Mouse (Mus musculus) cortical plate, adult 2 months (tissue): ENCODE measurements around the gene Camk2n2. TPM values are rescaled to one million over a fixed set of nuclear protein-coding genes. Genes with fewer than 3 reads are reported as not detected.
A peak's percentile ranks its signal among the peaks of the same experiment; 100 is the strongest.

ENCODE experiments used
- H3K27ac ChIP-seq: fragments of 200-500 bp; 2 replicates; pipeline ENCODE4 v1.5.1; 2012; ENCODE audit warnings: low read length, control low read depth, inconsistent platforms; ENCODE audit not compliant: insufficient read depth
- H3K4me1 ChIP-seq: fragments of 200-500 bp; 2 replicates; pipeline ENCODE4 v1.6.1; 2011; ENCODE audit warnings: low read length; ENCODE audit not compliant: control insufficient read depth, insufficient read depth
- H3K4me3 ChIP-seq: fragments of 200-500 bp; 2 replicates; pipeline ENCODE4 v1.5.1; 2011; ENCODE audit warnings: mild to moderate bottlenecking, low read length, control low read depth; ENCODE audit not compliant: insufficient read depth
- CTCF ChIP-seq: fragments of 200-500 bp; IDR thresholded peaks from 2 replicates; pipeline ENCODE4 v1.5.1; 2011; ENCODE audit warnings: mild to moderate bottlenecking, control low read depth, low read length; ENCODE audit not compliant: insufficient read depth; ENCODE audit errors: extremely low read depth
- POLR2A ChIP-seq: fragments of 200-500 bp; IDR thresholded peaks from 2 replicates; pipeline ENCODE4 v1.6.1; 2011; ENCODE audit warnings: mild to moderate bottlenecking, low read length, control low read depth; ENCODE audit not compliant: insufficient read depth; ENCODE audit errors: extremely low read depth
- polyA plus RNA-seq: library from polyadenylated mRNA; depleted of rRNA; stranded (reverse); fragments of >200 nt; gene quantifications from 2 replicates; pipeline ENCODE4 v1.2.3, GENCODE M21; 2012

Camk2n2 gene
- polyA plus RNA-seq, 1 experiment, result 191 TPM

DNA sequence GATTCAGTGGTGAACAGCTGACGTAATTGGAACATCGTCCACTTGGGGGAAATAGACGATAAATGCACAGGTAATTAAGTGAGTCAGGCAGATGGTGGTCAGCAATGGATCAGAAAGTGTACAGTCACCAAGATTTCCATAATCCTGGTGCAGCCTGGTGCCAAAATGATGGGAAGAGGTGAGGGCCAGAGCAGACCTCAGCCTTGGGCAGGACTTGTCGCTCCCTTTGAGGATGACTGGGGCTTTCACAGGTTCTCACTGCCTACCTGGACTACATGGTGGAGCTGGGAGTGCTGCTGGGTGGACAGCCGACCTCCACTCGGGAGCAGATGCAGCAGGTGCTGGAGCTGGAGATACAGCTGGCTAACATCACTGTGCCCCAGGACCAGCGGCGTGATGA is 16.3 kb upstream of the Camk2n2 start:
- no peak overlapping the region for H3K4me3 ChIP-seq
- H3K4me1 ChIP-seq, result no peaks in the 10 kb centered on the region; the same call in 1 of the 2 replicates
- H3K27ac ChIP-seq, result no peak overlapping the region
- TF ChIP-seq CTCF, result no peak

DNA sequence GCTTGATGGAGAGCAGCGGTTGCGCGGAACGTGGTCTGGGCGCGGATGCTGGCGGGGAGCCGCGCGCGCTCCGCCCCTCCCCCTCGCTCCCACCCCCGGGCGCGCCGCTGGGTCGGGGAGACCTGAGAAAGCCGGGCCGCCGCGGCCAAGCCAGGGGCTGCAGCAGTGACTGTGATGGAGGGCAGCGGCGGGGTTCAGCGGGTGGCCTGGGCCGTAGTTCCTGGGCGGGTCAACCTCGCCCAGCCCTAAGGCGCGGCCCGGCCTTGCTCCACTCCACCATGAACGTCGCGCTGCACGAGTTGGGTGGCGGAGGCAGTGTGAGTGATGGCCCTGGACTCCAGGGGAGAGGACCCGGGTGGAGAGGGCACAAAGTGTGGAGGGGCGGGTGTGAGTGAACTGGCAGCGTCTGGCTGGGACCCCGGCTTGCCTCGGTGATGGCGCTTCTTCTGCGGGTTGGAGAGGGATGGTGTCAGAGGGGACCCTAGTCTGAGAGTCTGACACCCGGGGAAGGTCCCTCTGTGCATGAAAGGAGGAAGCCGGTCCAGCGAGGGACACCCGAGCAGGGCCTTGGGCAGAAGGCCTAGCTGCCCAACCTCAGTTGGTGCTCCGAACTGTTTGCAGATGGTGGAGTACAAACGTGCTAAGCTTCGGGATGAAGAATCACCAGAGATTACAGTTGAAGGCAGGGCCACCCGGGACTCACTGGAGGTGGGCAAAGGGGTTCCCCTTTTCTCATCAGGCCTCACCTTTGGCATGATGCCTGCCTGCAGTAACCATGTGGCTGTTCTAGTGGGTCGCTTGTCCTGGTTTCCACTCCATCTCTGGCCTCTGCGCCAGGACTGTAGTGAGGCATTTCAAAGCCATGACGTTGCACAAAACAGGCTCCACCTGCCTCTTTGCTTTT is 8.9 kb upstream of the Camk2n2 start, which contains the start of gene Ece2:
TSS of gene Ece2 (plus strand) at position 98 of the 904 bp plus-strand sequence.
- peak within 1 kb of the TSS; percentile 64 for H3K4me3 ChIP-seq
- H3K4me1 ChIP-seq, result peaks cover 1% of the 10 kb centered on the region; the same call in 1 of the 2 replicates
- H3K27ac ChIP-seq, result peak within 1 kb of the TSS; percentile 42; the same call in 1 of the 2 replicates
- TF ChIP-seq POLR2A (no peak), CTCF (no peak)

DNA sequence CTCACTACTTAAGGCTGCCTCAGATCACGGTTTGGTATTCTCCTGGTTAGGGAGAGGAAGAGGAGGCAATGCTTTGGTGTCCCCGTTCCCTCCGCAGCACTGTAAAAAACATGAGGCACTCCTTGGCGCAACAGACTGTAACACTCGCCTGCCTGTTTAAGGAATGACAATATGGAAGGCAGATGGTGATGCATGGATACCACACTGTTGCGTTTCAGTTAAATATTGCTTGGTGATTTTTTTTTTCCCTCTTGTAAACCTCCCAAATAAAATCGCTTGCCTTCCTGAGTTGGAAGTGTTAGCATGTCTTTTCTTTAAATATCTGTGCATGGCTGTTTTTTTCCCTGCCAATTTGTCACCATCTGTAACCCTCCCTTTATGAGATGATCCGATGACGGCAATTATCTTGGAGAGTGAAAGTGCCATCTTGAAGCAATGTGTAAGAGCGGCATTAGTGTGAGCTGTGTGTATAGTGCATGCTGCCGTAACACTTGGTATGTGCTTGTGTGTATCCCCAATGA is 7.8 kb upstream of the Camk2n2 start:
- Histone ChIP-seq H3K4me3 (peak overlapping the region; percentile 64; the same call in 1 of the 2 replicates), H3K4me1 (peaks cover 1% of the 10 kb centered on the region; the same call in 1 of the 2 replicates), H3K27ac (no peak overlapping the region)
- TF ChIP-seq POLR2A, result no peak
- no peak for TF ChIP-seq CTCF

DNA sequence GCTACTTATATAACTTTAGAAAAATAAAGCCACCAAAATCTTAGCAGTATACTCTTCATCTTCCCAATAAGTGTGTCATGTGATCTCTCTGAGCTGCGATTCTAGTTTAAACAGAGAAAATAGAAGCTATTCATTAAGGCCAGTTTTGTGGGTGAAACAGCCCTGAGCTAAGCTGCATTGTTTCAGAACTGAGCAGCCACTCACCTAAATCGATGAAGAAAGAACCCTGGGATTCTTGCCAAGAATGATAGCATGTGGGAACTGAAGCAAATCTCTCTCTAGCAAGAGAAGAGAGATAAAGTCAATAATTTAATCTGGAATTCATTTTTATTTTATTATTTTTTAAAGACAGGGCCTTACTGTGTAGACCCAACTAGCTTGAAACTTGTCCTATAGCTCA is 2.1 kb upstream of the Camk2n2 start:
- Histone ChIP-seq H3K4me1 (no peaks in the 10 kb centered on the region), H3K4me3 (no peak overlapping the region), H3K27ac (no peak overlapping the region)
- no peak for TF ChIP-seq CTCF
- no peak for TF ChIP-seq POLR2A

DNA sequence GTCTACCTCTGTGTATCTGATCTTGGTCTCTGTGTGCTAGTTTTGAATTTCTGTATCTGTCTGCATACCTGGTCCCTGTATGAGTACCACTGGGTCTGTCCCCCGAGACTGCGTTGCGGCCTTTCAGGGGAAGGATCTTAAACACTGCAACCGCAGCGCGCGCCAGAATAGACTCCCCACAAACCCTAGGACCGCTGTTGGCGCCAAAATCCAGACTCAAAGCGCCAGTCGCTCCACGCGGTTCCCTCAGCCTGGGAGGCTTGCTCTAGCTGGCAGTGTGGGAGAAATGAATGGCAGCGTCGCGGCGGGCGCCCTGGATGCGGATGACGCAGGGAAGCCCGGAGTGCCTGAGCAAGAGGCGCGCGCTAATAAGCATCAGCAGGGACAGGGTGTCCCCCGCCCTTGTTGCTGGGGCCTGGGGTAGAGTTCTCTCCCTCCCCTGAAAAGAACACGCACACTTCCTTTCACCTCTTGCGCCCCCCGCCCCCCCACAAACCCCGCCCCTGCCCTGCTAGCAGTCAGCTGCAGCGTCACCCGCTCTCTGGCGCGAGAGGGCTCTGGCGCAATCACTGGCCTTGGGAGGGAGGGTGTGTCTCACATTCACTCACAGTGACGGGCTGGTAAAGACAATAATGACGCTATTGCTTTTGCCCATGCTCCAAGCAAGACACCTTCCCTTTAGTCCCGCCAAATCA is 1.1 kb upstream of the Camk2n2 start:
- H3K27ac ChIP-seq, result no peak overlapping the region
- no peaks in the 10 kb centered on the region for H3K4me1 ChIP-seq
- H3K4me3 ChIP-seq, result peak overlapping the region; percentile 69
- TF ChIP-seq POLR2A, result no peak
- no peak for TF ChIP-seq CTCF

DNA sequence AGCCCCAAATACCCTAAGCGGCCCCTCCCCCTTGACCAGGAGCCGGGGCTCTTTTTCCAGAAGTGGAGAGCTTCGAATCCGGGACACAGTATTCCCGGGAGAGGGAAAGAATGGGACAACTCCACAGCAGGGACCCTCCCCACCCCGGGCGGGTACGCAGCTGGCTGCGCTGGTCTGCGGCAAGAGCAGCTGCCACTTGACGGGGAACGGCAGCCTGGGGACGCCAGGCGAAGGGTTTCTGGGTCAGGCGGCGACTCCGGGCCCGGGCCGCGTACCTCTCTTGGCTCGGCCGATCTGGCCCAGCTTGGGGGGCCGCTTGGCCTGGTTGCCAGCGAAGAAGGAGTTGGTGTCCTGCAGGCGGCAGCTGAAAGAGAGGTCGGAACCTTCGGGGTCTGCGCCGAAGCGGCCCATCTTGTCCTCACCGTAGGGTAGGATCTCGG is 316 bp downstream of the Camk2n2 start:
- TF ChIP-seq POLR2A (no peak), CTCF (no peak)
- Histone ChIP-seq H3K4me1 (no peaks in the 10 kb centered on the region), H3K27ac (peak overlapping the region; percentile 58), H3K4me3 (peak overlapping the region; percentile 69)

DNA sequence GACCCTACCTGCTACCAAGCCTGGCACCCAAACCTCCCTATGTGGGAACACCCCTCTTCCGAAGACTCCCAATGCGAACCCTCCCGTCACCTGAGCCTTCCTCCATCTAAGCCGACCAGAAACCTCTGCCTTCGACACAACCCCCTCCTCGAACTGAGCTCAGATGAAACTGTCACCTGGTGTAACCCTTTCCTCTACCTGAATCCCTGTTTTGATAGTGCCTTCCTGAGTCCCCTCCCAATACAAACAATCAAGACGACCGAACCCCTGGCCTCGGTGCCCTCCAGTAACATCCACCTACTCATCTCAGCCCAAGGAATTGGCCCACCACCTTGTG is 720 bp downstream of the Camk2n2 start:
- H3K4me1 ChIP-seq, result no peaks in the 10 kb centered on the region
- TF ChIP-seq POLR2A, result no peak
- no peak for TF ChIP-seq CTCF
- H3K27ac ChIP-seq, result no peak overlapping the region

DNA sequence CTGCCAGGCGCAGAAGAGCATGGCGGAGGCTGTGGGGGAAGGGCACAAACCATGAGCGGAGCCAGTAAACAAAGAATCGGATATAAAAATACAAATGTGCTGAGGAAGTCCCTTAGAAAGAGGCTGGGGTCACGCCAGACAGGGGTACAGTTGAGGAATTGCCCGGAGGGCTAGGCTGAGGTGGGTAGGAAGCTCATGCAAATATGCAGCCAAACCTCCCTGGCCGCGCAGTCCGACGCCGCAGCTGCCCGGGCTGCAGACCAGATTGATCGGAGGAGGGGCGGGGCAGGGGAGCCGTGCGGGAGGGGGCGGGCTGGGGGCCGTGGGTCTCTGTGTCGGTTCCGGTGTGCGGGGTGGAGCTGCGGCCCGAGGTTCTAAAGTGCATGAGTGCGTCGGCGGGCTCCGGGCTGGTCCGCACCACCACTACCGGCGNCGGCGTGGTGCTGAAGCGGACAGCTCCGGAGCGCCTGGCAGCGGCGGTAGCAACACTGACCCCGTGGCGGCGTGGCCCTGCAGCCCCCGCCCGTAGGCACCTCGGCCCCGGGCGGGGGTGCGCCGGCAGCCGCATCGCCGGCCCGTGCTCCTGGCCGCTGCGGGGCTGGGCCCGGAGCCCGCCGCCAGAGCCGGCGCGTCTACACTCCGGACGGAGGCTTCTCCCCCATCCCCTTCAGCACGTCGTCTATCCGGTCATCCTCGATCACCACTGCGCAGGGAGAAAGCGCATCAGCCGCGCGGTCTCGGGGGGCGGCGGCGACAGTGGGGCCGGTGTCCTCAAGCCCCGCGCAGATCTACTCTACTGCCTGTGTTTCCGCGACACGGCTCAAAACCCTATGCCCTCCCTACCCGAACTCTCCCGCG is 1.3 kb downstream of the Camk2n2 start:
- no peaks in the 10 kb centered on the region for H3K4me1 ChIP-seq
- TF ChIP-seq POLR2A, result no peak
- TF ChIP-seq CTCF, result no peak
- H3K27ac ChIP-seq, result no peak overlapping the region
- H3K4me3 ChIP-seq, result peak overlapping the region; percentile 69

More for the DNA sequence above, 720 bp downstream of the Camk2n2 start:
- peak overlapping the region; percentile 69 for H3K4me3 ChIP-seq

DNA sequence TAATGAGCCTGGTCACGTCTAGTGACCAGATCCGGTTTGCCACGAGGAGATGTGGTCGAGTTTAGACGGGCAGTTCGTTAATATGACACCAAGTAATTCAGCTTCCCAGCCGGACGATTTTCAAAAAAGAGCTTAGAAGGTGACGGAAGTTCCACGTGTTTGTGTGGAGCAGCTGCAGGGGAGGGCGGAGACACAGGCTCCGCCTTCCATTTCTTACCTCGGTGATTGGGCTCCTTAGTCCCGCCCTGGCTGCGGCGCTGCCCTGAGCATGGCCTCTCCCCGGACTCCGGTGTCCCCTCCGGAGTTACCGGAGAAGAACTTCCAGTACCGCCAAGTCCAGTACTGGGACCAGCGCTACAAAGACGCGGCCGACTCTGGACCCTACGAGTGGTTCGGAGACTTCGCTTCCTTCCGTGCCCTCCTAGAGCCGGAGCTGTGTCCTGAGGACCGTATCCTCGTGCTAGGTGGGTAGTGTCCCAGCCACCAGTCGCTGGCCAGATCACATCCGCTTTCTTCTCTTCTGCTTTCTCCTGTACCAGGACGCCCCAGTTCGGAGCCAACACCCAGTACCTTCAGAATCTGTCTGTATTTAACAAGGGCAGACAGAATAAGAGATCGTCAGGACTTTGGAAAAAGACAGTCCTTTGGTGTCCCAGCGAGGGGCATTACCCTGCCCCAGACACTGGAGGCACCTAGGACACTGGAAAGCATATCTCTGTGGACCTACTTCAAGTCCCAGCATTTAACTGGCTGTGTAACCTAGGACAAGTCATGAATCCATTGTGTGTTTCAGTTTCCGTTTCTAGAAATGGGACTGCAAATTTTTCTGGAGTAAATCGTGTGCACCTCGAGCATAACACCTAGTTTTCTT is 9.5 kb downstream of the Camk2n2 start, which contains the start of the genes Eef1akmt4, Gm49333 and Alg3:
TSS of gene Eef1akmt4 (plus strand) at position 237 of the 871 bp plus-strand sequence.
TSS of gene Gm49333 (plus strand) at position 254 of the 871 bp plus-strand sequence.
TSS of gene Alg3 (minus strand) at position 379 of the 871 bp plus-strand sequence.
- TF ChIP-seq CTCF (no peak), POLR2A (0 out of 2 replicates have a peak, but pooled peaks have one; percentile 8)
- Histone ChIP-seq H3K27ac (no peak within 1 kb of the TSS), H3K4me3 (peak within 1 kb of the TSS; percentile 68), H3K4me1 (no peaks in the 10 kb centered on the region)
